Mouse (Mus musculus) natural killer cell, adult 2 months (primary cell): ENCODE results near the gene Tcf20.
A peak's percentile ranks its signal among the peaks of the same experiment; 100 is the strongest.

Source experiments
- DNase-seq, 2 experiments: peaks; one replicate each; pipeline ENCODE4 v3.0.0; 2022; ENCODE audit warnings: low spot score in 2 of 2

Tcf20 gene

DNA sequence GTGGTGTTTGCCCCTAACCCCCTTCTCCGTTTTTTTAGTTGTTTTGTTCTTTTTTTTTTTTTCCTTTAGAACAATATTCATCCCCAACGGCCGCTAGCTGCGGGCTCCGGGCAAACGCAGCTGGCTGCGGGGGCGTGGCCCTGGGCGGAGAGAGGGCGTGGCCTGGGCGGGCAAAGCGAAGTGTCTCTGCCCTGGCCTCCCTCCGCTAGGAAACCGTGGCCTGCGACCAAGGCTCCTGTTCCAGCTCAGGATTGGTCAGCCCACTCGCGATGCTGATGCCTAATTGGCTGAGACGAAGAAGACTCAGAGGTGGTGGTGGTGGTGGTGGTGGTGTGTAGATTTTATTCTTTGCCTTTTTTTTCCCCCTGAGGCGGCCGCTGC lies at the start of gene Tcf20:
Gene Tcf20 (minus strand): TSS at position 141 of the 381 bp plus-strand sequence.
- peak; percentile 80 to 87 for DNase-seq

DNA sequence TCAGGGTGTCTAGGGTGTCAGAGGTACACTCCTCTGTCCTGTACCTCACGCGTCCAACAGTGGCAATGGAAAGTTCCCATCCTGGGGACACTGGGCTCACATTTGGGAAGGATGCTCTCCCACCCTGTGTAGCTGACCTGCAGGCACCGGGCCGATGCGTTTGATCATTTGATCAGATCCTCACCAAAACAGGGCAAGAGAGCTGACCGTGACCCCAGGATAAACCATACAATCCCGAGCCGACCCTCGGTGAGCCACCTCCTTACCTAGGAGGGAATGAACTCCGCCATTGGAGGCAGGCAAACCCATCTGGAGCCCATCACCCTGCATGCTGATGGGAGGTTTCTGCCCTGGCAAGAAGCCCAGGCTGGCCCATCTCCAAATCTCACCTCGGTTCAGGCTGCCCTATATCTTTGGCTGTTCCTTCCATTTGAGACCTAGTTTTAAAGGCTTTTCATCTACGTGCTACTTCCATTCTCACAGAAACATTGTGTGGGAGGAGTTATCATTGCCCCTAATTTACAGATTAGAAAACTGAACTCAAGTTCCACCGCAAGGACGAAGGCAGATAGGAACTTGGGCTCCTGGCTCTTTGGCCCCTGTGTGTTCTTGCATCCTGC lies 49.3 kb upstream of the Tcf20 start:
- DNase-seq = no peak

DNA sequence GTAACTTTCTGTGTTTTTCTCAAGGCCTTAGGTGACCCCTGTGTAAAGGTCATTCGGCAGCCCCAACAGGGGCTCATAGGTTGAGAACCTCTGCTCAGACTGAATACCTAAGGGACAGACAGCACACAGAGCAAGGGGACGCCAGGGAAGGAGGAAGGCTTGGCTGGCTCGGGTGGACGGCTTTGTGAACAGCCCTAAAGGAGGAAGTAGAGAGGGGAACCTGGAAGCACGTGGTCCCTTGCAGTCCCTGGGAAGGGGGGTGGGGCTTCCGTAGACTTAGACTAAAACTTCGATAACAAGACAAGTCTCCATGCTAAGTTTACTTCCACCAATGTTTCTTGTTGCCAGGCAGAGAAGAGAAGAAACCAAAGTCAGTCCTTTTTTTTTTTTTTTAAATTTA lies 48.4 kb upstream of the Tcf20 start:
- DNase-seq = peak in 1 of 2 experiments; percentile 69

DNA sequence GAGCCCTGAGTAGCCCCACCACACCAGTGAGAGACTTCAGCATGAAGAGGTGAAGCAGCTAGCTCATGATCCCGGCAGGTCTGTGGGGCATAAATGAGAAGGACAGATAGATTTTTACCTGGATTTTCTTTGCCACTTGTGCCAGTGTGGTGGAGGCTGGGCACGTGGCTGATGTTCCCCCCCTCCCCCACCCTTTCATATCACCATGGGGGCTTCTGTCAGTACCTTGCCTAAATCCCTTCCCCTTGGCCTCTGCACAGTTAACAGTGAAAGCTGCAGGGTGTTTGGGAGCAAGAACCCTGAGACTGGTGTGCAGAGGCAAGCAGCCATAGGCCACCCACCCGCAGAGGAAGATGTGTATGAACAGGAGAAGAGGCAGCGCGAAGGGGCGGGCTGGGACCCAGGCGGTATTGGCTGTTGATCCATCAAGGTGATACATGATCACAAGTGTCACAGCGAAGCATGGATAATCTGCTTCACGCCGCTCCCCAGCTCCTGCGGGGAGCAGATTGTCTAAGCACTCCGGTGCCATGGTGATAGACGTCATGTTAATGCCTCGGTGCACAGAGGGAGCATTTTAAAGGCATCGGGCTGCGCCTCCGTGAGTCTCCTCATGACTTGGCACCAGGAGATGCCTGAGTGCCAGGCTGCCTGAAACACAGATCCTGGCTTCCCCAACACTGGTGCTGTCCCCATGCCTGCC lies 46.8 kb upstream of the Tcf20 start:
- no peak for DNase-seq

DNA sequence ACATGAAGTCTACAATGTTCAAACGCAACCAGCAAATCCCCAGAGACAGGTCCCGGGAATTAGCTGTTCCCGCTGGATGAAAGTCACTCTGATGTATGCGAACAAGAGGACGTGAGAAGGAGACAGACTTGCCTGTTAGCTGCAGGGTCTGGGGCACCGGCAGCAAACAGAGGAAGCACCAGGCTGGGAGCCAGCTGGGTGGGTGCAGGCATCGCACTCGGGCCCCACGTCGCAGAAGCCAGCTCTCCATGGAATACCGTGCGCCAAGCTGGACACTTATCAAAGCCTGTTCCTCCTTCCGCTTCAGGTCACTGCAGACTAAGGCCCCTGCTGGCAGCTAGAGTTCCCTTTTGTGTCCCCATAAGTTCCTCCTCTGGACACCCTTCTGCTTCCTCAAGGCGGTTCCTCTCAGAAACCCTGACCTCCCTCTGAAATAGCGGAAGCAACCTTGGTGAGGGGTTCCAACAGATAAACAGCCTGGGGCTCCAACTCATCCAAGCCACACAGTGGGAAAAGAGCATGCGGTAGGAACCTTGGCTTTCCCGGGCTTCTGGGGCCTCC lies 45.4 kb upstream of the Tcf20 start, which contains the start of gene Nfam1:
Gene Nfam1 (minus strand): TSS at position 326 of the 561 bp plus-strand sequence.
- peak in 1 of 2 experiments; percentile 34 for DNase-seq

DNA sequence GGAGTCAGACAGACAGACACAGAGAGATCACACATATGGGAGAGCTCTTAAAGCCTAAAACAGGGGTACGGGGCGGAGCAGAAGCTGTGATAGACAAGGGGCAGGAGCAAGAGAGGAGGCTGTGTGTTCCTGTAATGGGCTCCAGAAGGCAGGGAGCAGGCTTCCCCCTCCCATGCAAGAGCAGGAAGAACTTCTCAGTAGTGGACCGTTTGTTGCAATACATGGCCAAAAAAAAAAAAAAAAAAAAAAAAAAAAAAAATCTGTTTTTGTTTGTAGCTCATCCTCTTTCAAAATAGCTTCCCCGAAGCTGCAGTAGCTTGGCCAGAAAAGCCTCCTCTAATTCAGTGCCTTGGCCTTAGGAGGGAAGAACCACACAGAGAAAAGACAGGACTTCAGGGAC lies 43.2 kb upstream of the Tcf20 start:
- no peak for DNase-seq

DNA sequence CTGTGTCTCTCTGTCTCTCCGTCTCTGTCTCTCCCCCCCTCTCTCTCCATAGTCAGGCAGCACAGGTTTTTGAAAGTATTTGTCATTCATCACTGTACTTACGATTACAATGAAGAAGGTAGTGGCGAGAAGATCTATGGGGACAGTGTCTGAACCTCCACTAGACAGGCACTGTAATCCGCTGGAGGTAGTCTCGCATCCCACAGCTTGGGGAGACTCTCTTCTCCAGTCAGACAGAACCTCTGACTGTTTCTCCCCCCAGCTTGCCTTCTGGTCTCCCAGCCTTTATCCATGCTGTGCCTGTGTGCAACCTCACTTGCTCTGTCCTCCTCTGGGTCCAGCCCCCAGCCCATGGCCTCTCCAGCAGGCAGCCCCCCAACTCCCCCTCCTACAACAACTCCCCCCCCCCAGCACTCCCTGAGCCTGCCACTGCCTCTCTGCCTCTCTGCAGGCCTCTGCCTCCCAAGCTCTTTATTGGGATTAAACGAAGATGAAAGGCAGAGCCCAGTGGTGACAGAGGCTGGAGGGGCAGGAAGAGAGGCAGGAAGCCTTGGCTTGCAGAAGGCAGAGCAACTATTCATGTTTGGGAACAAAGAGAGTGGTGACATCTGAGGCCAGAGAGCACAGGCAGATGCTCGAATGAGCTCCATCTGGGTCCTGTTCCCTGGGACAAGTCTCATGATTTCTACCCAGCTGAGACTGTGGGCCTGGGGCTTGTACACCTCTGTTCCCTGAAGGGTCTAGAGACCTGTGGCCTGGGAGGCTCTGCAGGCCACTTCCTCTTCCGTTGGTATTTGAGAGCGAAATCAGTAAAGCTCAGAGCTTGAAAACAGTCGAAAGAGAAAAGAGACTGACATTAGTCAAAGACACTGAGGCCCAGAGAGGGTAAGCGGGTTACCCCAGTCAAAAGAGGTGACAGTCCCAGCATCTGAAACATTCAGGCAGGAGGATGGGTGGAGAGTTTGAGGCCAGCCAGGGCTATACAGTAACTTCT lies 42.4 kb upstream of the Tcf20 start:
- DNase-seq = no peak

DNA sequence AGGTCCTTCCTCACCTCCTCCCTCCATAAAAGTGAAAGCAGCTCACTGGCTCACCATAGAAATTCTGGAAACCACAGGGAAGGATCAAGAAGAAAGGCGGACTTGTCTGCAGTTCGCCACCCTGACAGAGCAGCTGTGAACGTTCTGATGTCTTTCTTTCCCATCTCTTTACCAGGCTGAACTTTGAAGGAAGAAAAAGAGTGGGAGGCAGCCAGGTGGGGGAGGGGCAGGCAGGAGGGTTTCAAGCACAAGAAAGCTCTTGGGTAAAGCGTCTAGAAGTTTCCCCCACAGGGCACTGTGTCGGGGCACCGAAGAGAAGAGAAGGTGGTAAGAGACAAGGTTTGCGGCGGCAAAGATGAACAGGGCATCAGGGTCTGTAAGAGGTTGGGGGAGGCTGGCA lies 38.5 kb upstream of the Tcf20 start:
- DNase-seq = no peak

DNA sequence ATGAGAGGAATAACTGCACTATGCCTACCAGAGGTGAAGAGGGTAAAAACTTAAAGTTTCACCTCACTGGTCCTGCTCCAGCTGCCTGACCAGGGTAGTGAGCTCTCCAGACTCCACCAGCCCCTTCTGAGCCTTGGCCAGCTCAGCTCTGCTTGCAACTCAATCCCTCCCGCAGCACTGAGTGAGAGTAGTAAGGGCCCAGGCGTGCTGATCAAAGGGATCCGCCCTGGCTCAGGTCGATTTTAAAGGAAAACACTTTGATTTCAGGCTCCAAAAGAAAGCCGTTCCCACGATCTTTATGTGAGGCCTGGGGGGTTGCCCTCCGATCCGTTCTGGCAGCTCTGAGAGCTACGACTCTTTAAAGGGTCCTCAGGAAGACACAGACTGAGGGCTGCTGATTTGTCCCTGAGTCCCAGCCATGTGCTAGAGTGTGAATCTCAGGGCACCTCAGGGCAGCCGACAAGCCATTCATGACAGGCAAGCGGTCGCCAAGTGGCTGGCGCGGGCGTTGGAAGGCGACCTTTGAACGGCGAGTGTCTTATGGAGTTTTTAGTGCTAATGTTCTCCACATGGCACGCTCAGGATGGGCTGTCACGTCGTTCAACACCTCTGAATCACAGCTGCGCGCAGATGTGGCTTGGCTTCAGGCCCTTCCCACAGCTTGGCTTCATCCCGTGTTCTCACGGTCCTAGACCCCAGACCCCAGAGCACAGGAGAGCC lies 37.5 kb upstream of the Tcf20 start:
- no peak for DNase-seq

DNA sequence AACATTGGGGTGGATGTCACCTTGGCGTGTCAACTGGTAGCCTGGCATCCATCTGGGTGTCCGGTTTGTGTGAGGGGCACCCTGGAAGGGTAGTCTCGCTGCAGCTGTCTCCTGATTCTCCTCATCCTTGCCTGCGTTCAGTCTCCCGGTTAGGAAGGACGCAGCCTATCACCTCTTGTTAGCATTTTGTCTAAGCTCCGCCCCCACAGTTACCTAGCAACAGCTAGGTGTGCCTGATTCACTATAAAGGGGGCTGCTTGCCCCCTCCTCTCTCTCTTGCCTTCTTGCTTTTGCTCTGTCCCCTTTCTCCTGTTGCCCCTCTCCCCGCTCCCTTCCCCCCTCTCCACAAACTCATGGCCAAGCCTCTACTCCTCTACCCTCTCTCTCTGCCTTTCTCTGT lies 35.3 kb upstream of the Tcf20 start:
- no peak for DNase-seq

DNA sequence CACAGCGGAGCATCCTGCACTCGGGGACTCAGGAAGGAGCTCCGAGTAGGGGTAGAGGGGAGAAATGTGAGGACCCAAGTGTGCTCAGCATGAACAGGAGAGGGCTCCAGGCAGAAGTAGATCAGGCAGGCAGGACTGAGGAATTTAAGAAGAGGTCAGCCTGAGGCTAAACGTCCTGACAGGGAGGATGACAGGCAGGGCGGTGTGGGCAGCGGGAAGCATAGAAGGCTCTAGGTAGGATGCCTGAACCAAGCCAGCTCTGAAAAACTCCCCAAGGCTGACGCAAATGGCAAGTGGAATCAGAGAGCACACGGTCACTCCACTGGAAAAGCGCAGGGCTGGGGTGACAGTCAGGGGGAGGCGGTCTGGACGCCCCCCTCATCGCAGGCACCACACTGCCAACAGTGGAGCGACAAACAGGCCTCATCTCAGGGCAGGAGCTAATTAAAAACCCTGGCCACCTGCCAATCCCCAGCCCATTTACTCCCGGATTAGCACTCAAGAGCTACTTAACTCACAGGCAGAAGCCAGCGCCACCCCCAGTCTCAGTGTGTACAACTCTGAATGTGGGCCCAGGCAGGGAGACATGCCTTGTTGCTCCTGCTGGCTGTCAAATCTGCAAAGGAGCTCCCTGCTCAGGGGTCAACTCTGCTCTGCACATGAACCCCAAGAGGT lies 23.5 kb upstream of the Tcf20 start:
- no peak for DNase-seq

DNA sequence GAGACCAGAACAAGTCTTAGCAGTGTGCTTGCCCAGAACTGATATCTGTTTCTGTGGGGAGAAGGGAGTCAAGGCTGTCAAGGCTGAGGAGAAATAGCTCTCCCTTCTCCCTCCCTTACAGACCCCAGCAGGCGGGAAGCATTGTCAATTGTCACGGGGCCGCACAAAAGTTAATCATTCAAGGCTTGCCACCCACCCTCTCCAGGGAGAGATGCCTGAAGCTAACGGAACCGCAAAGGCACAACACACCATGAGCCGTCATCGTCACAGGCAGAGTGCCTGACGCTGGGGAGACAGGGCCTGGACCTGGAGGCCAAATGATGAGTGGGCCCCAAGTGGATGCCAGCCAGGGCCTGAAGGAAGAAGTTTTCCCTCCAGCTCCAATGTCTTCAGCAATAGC lies 22.8 kb upstream of the Tcf20 start:
- no peak for DNase-seq

DNA sequence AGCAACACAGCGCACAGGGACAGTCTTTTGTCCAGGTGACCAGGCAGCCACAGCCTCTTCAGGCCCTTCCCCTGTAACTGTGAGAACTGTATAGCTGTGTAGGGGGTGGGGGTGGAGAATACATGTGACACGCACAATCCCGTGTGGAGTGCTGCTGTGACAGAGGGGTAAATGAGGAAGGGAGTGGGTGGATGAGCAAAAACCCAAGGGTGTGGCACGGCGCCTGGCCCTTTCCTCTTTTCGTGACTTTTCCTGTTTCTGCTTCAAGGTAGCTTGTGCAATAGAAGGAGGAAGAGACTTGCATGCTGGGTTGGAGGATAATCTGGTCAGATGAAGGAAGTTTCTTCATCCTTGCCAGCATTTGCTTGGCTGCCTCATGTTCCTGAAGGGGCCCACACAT lies 21.9 kb upstream of the Tcf20 start:
- peak in 1 of 2 experiments; percentile 13 for DNase-seq

DNA sequence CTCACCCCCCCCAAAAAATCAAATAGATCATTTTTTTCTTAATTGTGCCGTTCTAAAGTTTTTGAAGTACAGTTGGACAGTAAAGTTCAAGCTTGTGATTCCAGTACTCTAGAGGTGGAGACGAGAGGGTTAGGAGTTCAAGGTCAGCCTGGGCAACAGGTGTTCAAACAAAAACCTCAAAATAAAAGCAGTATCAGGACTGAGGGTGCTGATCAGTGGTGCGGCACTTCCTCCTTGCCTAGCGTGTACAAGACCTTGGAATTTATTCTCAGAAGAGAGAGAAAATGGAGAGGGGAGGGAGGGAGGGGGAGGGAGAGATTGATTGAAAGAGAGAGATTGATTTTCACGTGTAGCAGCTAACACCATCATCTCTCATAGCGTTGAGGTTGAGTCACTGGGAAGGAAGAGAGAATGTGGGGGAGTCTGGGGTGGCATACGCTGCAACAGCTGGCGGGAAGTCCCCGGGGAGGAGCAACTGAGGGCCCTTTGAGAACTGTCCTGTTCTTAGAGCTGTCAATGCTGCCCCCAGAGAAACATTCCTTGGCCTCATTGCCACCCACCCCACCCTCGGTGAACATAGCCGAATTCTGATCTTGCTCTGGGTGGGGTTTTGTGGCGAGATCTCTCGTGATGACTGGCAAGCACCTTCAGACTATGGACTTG lies 21.2 kb upstream of the Tcf20 start:
- peak in 1 of 2 experiments; percentile 44 for DNase-seq

DNA sequence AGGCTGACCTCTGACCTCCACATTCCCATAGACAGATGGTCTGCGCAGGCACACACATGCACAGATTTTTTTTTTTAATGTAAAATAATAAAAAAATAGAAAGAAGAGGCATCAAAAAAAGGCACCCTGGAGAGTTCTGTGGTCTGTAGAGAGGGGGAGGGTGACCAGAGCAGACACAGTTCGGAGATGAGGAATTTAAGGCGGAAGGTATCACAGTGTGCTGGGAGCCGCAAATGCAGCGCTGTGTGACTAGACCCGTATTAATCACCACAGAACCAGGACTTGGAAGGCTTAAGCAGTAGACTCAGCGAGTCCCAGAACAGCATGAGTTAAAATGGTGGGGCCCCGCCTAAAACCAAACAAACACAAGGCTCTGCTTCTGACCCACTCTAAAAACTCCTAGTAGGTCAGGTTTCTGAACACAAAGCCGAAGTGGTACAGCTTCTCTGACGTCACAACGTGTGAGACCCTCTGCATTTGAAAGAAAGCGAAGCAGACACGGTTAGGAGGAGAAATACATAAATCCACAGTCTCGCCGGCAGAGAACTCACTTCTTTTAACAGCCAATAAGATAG lies 19.8 kb upstream of the Tcf20 start:
- no peak for DNase-seq

DNA sequence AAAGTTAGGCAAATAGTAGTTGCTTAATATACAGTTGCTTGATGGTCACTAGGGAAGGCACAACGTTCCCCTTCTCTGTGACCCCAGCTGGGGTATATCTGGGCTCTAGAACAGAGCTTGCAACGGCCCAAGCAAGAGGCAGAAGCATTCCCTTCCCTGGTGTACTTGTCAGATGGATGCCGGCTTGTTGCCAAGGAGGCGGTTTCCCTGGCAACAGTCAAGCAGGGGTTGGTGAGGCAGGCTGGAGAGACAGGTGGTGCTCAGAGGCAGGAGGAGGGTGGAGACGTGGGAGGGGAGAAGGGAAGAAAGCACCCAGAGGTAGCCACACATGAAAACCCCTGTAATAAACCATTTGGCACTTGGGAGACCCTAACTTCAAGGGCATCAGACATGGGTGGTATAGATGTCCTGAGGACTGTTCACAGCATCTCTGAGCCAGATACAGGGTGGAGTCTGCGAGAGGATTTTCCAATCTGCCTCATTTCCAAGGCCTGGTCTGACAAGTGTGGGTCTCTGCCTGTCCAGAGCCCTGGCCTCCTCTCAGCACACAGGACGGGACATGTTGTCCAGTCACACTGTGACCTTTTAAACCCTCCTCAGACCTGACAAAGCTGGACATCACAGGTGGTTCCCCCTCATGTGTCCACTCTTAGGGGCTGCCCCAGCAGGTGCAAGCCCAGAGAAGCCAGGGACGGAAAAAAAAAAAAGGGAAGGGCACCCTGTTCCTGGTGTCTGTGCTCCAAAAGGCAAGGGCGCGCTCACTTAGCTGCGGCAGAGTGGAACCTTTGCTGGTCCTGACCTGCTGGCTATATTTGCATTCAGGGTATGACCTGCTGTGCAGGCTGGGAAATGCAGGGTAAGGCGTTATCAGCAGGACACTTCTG lies 15.2 kb upstream of the Tcf20 start:
- no peak for DNase-seq

DNA sequence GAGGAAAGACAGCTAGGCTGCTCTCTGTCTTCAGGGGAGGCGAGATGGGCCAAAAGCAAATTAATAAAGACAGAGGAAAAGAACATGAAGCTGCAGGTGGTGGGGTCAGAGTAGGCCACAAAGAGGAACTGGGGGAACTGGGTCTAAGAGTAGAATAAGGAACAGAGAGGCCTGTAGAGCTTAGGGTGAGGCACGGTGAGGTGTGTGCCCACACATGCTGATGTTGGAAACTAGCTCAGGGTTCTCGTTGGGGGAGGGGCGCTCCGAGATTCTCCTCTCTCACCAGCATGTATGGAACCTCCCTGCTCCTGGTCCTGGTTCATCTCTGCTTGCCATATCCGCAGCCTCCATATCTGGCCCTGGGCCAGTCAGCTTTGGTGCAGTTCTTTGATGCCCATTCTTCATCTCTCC lies 11.1 kb upstream of the Tcf20 start:
- DNase-seq = peak in 1 of 2 experiments; percentile 39

DNA sequence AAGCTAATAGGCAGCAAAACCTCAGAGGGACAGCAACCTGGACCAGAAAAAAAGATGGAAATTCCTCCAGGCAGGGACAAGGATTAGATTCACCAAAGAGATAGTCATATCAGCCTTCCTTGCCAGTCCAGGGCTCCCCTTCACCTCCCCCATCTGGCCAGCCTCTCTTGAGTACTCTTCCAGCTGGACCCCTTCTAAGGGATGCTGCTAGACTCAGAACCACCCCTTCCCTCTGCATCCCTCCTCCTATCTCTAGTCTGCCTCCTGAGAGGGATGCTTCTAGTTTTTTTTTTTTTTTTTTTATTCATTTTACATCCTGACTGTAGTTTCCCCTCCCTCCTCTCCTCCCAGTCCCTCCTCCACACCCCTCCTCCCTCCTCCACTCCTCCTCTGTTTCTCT lies 8.8 kb upstream of the Tcf20 start:
- no peak for DNase-seq

DNA sequence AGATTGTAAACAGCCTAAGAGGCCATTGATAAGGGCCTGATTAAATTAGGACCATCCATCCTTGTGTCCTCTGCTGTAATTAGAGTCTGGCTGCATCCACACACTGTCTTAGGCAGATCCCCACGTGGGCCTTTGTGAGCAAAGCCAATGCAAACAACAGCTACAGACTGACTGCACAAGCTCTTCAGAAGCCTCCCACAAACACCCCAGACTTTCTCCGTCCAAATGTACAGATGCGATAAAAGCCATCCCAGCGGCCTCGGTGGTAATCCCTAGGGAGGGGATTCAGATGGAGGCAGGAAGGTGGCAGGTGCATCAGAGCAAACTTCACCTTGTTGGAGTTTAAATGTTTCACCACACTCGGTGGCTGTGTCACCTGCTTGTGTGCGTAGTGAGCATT lies 7.6 kb upstream of the Tcf20 start:
- DNase-seq = no peak
